Comparison of ENCODE assay signal across 17 mouse cellular contexts in genomic region chr11:22620912-22621705, GRCm38 (mm10).
A peak's percentile ranks its signal among the peaks of the same experiment; 100 is the strongest.
DNase-seq lines count a peak whose midpoint lies in the region; ATAC-seq and TF ChIP-seq lines count a peak whose summit lies in the region.
"Had no signal": no experiment of that assay in that cellular context is flagged by ENCODE, and none has a peak within 500 bp of the region (broad histone marks: within the 10 kb centered on the region; RNA-seq: fewer than 3 reads in every experiment).

No protein-coding gene starts in this region.

- H3K4me3 ChIP-seq in ES-Bruce4 (ENCODE audit: low read depth, low read length), result peak overlapping the region; percentile 48
- H3K4me3 ChIP-seq in embryonic facial prominence, embryonic 12.5 days, result no peak overlapping the region
- H3K4me3 ChIP-seq in limb, embryonic 15.5 days, result no peak overlapping the region
- H3K4me3 ChIP-seq: forebrain, embryonic 12.5 days; heart, embryonic 12.5 days had no signal

- no peak for TF ChIP-seq POLR2A in ES-Bruce4 (IDR thresholded peaks at IDR 0.05; ENCODE audit: insufficient read depth, low read length)

- H3K36me3 ChIP-seq in ES-Bruce4 (ENCODE audit: control insufficient read depth, insufficient read depth, low read length, poor library complexity, severe bottlenecking), result no peaks in the 10 kb centered on the region
- H3K36me3 ChIP-seq in embryonic facial prominence, embryonic 12.5 days, result no peaks in the 10 kb centered on the region
- H3K36me3 ChIP-seq in limb, embryonic 15.5 days, result no peaks in the 10 kb centered on the region
- H3K36me3 ChIP-seq: forebrain, embryonic 12.5 days; heart, embryonic 12.5 days had no signal

- 60% methylated on average over 8 of the region's 8 CpGs for WGBS in embryonic facial prominence, embryonic 12.5 days
- 63% methylated on average over 8 of the region's 8 CpGs for WGBS in limb, embryonic 15.5 days

- H3K27ac ChIP-seq in ES-Bruce4 (ENCODE audit: insufficient read depth, low read length), result peak overlapping the region; percentile 97
- H3K27ac ChIP-seq in embryonic facial prominence, embryonic 12.5 days, result peak overlapping the region; percentile 63
- peak overlapping the region; percentile 33; the same call in 1 of the 2 replicates for H3K27ac ChIP-seq in limb, embryonic 15.5 days
- H3K27ac ChIP-seq: forebrain, embryonic 12.5 days had no signal

- peaks cover 6% of the 10 kb centered on the region for H3K4me1 ChIP-seq in ES-Bruce4 (ENCODE audit: control insufficient read depth, insufficient read depth, low read length)
- H3K4me1 ChIP-seq in embryonic facial prominence, embryonic 12.5 days, result no peaks in the 10 kb centered on the region; the same call in 1 of the 2 replicates
- peaks cover 24% of the 10 kb centered on the region for H3K4me1 ChIP-seq in limb, embryonic 15.5 days

- DNase-seq in cerebellum, postnatal 25 days, result peak; percentile 40 to 57
- DNase-seq in cerebellum, adult 9-10 months, result no peak
- no peak for DNase-seq in frontal cortex, postnatal 25 days (ENCODE audit: low spot score in 2 of 2)
- no peak for DNase-seq in layer of hippocampus, adult 11-12 months (ENCODE audit: low spot score)
- DNase-seq: heart, postnatal 4 days; kidney, postnatal 10 days; layer of hippocampus, adult 9-11 months had no signal

- TF ChIP-seq EP300 in ES-Bruce4 (IDR thresholded peaks at IDR 0.05; ENCODE audit: insufficient read depth, low read depth, low read length), result peak; percentile 92

- no peak for TF ChIP-seq CTCF in ES-Bruce4 (IDR thresholded peaks at IDR 0.05; ENCODE audit: low read depth, low read length)

- no peaks in the 10 kb centered on the region for H3K27me3 ChIP-seq in ES-Bruce4 (ENCODE audit: control insufficient read depth, insufficient read depth, low read length, poor library complexity, severe bottlenecking)
- H3K27me3 ChIP-seq in embryonic facial prominence, embryonic 12.5 days, result no peaks in the 10 kb centered on the region
- H3K27me3 ChIP-seq in limb, embryonic 15.5 days, result no peaks in the 10 kb centered on the region
- H3K27me3 ChIP-seq: CH12.LX; heart, embryonic 12.5 days; Patski had no signal

- no peak overlapping the region for H3K4me2 ChIP-seq in embryonic facial prominence, embryonic 12.5 days (replicated peaks)
- H3K4me2 ChIP-seq in limb, embryonic 15.5 days, result no peak overlapping the region
- H3K4me2 ChIP-seq: forebrain, embryonic 12.5 days; heart, embryonic 12.5 days had no signal

- ATAC-seq in embryonic facial prominence, embryonic 12.5 days (ENCODE audit: insufficient number of reproducible peaks, insufficient read depth, low FRiP score, low TSS enrichment), result no peak
- no peak for ATAC-seq in limb, embryonic 15.5 days (ENCODE audit: insufficient number of reproducible peaks, low FRiP score, low TSS enrichment, low read depth)
- no peak for ATAC-seq in megakaryocyte, adult 5-6 weeks (ENCODE audit: poor library complexity, severe bottlenecking)
- ATAC-seq: hindbrain, embryonic 16.5 days; intestine, postnatal 0 days; Patski had no signal

- H3K9ac ChIP-seq in ES-Bruce4 (ENCODE audit: low read depth, poor library complexity, severe bottlenecking), result peak overlapping the region; percentile 66
- no peak overlapping the region for H3K9ac ChIP-seq in embryonic facial prominence, embryonic 12.5 days
- H3K9ac ChIP-seq in limb, embryonic 15.5 days, result no peak overlapping the region
- H3K9ac ChIP-seq: forebrain, embryonic 12.5 days; heart, embryonic 12.5 days had no signal

- no peaks in the 10 kb centered on the region for H3K9me3 ChIP-seq in ES-Bruce4 (replicated peaks; ENCODE audit: control insufficient read depth, insufficient read depth, low read length, poor library complexity, severe bottlenecking)
- no peaks in the 10 kb centered on the region for H3K9me3 ChIP-seq in embryonic facial prominence, embryonic 12.5 days
- H3K9me3 ChIP-seq in limb, embryonic 15.5 days, result no peaks in the 10 kb centered on the region
- H3K9me3 ChIP-seq: forebrain, embryonic 12.5 days; heart, embryonic 12.5 days had no signal

Comparison
In these comparisons a context has a peak if more than half of its experiments do, and no peak if none do; other contexts are left out.
1. DNase-seq: peak in cerebellum, postnatal 25 days (2 of 2); none in cerebellum, adult 9-10 months (single experiment), frontal cortex, postnatal 25 days (0 of 2) and layer of hippocampus, adult 11-12 months (single experiment).
2. H3K27ac ChIP-seq: peak in every context shown above with its lines; median percentile 97 in ES-Bruce4; 63 in embryonic facial prominence, embryonic 12.5 days; 33 in limb, embryonic 15.5 days.